Mouse (Mus musculus): ENCODE results near the gene Olfr39.
"Not testable (repeated sequence)": the region's sequence is repeated elsewhere in the genome, so short reads cannot be mapped to it uniquely, and the experiment has no call there.

Olfr39 gene

GRCm38 (mm10) chr9:20282051-20282450 is at the start of gene Olfr39:
Gene Olfr39, plus strand, starts transcription at chr9:20282351.
- no peak for DNase-seq (ENCODE audit: low spot score)

DNA sequence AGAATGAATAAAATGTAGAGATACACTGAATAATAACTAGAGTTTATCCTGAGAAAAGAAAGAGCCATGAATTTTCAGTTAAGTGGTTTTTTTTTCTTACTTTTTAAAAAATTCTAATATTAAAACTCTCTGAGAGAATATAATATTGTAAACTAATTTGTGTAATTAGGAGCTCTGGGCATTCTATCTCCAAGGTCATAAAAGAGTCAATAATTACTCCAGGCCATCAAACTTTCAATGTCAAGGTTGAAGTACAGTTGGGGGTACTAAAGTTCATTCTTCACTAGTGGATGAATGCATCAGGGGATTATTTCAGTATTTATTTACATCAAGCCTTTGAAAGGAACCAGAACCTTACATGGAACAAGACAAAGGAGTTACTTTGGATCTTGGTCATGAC is 45.3 kb upstream of the Olfr39 start, which contains the start of gene Olfr872:
Gene Olfr872, plus strand, starts transcription at position 301 of the 400 bp plus-strand sequence.
- no peak for DNase-seq (ENCODE audit: low spot score)

DNA sequence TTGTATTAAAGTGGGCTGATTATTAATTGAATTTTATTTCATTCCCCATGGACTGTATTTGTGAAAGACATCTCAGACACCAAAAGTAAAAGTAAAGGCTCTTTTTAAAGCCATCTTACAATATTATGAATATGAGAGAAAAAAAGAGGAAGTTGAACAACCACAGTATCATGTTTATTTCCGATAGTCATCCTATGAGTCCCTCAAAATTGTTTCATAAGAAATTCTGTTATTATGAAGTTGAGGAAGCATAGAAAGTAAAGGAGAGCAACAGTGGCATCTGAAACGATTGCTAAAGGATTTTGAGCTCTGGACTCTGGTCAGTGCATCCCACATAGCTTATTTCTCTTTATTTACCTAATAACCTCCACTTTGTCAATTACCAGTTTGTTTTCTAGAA is 44.8 kb upstream of the Olfr39 start:
- no peak for DNase-seq (ENCODE audit: low spot score)

DNA sequence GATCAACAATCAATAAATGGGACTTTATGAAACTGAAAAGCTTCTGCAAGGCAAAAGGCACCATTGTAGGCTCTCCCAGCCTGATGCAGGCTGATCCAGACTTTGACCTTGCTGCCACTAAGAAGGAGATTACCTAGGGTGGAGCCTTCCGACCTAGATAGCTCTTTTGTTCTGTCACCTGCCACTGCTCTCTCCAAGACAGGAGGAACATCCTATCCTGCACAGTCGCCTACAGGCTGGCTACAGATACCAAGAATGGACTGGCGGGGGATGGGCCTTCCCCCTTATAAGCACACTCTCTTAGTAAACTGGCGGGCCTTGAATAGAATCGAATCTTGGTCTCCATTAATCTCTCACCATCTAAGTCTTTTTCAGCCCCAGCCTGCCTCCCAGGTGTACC is 13.4 kb downstream of the Olfr39 start:
- DNase-seq (ENCODE audit: low spot score), result not testable (repeated sequence)

GRCm38 (mm10) chr9:20298232-20298631 is 16.1 kb downstream of the Olfr39 start, which contains the start of gene Olfr873:
Gene Olfr873, plus strand, starts transcription at chr9:20298532.
- DNase-seq (ENCODE audit: low spot score), result no peak

- no peak for DNase-seq (ENCODE audit: low spot score)
These were observed 53.8 kb downstream of the Olfr39 start, which contains the start of gene Olfr18 for GRCm38 (mm10) chr9:20335994-20336393. Gene Olfr18, minus strand, starts transcription at chr9:20336094.

All from ovary, postnatal 10 days (tissue).